Mouse (Mus musculus) sigmoid colon, adult 10 weeks (tissue): ENCODE data around the gene Olfr1387. TPM values are rescaled to one million over a fixed set of nuclear protein-coding genes. Genes with fewer than 3 reads are reported as not detected.

Experiments
- polyA plus RNA-seq: library from polyadenylated mRNA; stranded (reverse); fragments of 350-450 nt; fragmentation: Illumina TruSeq; extraction: RNeasy Lipid Tissue Mini Kit (QIAGEN cat#74804); gene quantifications from one replicate; pipeline ENCODE4 v1.2.3, GENCODE M21; 2014; ENCODE audit warnings: low read depth, low replicate concordance

Gene Olfr1387
- polyA plus RNA-seq, result not detected

DNA sequence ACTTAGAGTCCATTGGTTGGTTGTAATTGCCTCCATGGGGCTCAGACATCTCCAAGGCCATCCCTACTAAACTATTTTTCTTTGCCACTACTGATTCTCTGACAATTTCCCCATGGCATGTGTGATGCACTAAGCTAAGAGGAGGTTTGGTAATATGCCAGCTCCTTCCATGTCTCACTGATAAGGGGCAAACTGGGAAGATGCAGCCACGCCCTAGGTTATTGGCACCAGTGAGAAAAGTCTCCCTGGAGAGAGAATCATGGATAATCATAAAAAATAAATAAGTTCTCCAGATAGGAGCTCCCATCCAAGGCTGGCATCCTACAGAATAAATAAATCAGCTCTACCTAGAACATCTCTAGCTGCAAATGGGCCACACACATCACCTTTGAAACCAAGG, at the start of gene Olfr1387:
TSS of gene Olfr1387 (plus strand) at position 301 of the 400 bp plus-strand sequence.

DNA sequence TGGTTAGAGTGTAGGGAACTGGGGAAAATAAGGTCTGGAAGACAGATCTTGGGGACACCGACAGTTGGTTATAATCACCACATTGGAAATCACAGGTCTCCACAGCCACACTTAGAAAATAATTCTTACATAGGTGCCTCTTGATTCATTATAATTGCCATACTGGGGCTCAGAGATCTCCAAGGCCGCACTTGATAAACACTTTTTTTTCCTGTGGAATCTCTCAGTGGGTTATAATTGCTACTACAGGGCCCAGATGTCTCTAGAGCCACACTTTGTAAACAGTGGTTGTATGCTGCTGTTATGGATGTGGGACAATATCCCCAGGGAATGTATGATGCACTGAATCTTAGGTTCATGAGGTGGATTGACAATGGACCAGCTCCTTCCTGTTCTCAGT, 32.4 kb upstream of the Olfr1387 start, which contains the start of gene Olfr1389:
TSS of gene Olfr1389 (plus strand) at position 301 of the 400 bp plus-strand sequence.

DNA sequence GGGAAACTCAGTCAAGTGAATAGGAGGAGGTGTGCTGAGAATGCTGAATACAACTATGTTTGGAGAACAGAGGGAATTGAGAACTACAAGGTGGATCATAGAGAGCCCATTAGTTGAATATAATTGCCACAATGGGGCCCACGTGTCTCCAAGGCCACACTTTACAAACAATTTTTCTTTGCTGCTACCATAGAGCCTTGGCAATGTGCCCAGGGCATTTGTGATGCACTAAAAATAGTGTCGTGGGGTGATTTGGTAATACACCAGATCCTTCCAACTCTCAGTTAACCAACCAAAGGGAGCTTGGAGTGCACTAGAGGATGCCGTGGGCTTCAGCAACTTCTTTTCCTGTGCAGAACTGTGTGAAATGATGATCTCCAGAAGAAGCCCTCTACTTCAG, 18.7 kb upstream of the Olfr1387 start, which contains the start of gene Olfr1388:
TSS of gene Olfr1388 (plus strand) at position 214 of the 400 bp plus-strand sequence.

DNA sequence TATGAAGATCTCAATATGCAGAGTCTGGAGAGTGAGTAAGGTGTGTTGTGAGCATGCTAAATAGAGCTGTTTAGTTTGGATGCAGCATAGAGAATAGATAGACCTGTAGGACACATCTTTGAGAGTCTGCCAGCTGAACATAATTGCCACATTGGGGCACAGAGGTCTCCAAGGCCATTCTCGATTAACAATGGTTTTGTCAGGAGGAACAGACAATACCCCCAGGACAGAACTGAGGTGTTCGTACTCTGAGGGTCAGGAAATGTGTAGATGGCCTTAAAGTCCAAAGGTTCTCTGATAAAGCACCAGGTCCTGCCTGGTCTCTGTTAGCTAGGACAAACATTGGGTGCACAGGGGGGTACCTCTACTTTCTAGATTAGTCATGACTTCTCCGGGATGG, 9.6 kb downstream of the Olfr1387 start, which contains the start of gene Olfr1386:
TSS of gene Olfr1386 (plus strand) at position 301 of the 400 bp plus-strand sequence.

DNA sequence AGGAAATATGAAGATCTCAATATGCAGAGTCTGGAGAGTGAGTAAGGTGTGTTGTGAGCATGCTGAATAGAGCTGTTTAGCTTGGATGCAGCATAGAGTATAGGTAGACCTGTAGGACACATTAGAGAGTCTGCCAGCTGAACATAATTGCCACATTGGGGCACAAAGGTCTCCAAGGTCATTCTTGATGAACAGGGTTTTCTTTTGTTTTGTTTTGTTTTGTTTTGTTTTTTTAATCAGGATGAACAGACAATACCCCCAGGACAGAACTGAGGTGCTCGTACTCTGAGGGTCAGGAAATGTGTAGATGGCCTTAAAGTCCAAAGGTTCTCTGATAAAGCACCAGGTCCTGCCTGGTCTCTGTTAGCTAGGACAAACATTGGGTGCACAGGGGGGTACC, 33.6 kb downstream of the Olfr1387 start, which contains the start of gene Olfr1385:
TSS of gene Olfr1385 (plus strand) at position 301 of the 400 bp plus-strand sequence.

Other genes starting within 250 kb of the Olfr1387 start
- 26.3 TPM for gene Mgat1, start 211.2 kb upstream of the Olfr1387 start, polyA plus RNA-seq
- gene Olfr1393, start 177.0 kb upstream of the Olfr1387 start, polyA plus RNA-seq, result not detected
- gene Olfr1392, start 170.1 kb upstream of the Olfr1387 start, polyA plus RNA-seq, result not detected
- gene Olfr10, start 150.6 kb upstream of the Olfr1387 start, polyA plus RNA-seq, result not detected
- gene Olfr1391, start 132.6 kb upstream of the Olfr1387 start, polyA plus RNA-seq, result not detected
- not detected for gene Olfr1390, start 120.2 kb upstream of the Olfr1387 start, polyA plus RNA-seq
- gene Olfr1389, start 32.3 kb upstream of the Olfr1387 start, polyA plus RNA-seq, result not detected
- gene Olfr1388, start 18.7 kb upstream of the Olfr1387 start, polyA plus RNA-seq, result not detected
- gene Olfr1386, start 9.7 kb downstream of the Olfr1387 start, polyA plus RNA-seq, result not detected
- not detected for gene Olfr1385, start 33.7 kb downstream of the Olfr1387 start, polyA plus RNA-seq
- not detected for gene Olfr1384, start 51.4 kb downstream of the Olfr1387 start, polyA plus RNA-seq
- not detected for gene Olfr1383, start 64.3 kb downstream of the Olfr1387 start, polyA plus RNA-seq
- not detected for gene Olfr1382, start 72.9 kb downstream of the Olfr1387 start, polyA plus RNA-seq
- not detected for gene Olfr1381, start 88.1 kb downstream of the Olfr1387 start, polyA plus RNA-seq
- gene Olfr1380, start 101.5 kb downstream of the Olfr1387 start, polyA plus RNA-seq, result not detected
- gene Flt4, start 153.9 kb downstream of the Olfr1387 start, polyA plus RNA-seq, result 1.1 TPM
- not detected for gene Scgb3a1, start 208.3 kb downstream of the Olfr1387 start, polyA plus RNA-seq